Mouse (Mus musculus) E14TG2a.4 (cell line): ENCODE measurements at regions not wholly inside any gene's neighbourhood (a gene's known extent, or its start where the extent isn't known, plus 50 kb on each side); places are given as distances from the start of the nearest gene placed in this dataset.

ENCODE experiments used
- H3K27me3 ChIP-seq: 2 replicates; pipeline ENCODE4 v1.6.1; 2014; ENCODE audit warnings: low read length, control low read depth; ENCODE audit not compliant: insufficient read depth
- H3K36me3 ChIP-seq: 2 replicates; pipeline ENCODE4 v1.6.1; 2014; ENCODE audit warnings: low read length, control low read depth; ENCODE audit not compliant: insufficient read depth
- H3K4me1 ChIP-seq: replicated peaks from 2 replicates; pipeline ENCODE4 v1.6.1; 2014; ENCODE audit warnings: low read depth, low read length, control low read depth
- H3K4me3 ChIP-seq: replicated peaks from 2 replicates; pipeline ENCODE4 v1.5.1; 2014; ENCODE audit warnings: mild to moderate bottlenecking, low read length
- H3K9me3 ChIP-seq: 2 replicates; pipeline ENCODE4 v1.6.1; 2014; ENCODE audit warnings: low read length, control low read depth
- CTCF ChIP-seq: conservative IDR thresholded peaks from 2 replicates; pipeline ENCODE4 v1.5.1; 2014; ENCODE audit warnings: low read length
- NANOG ChIP-seq: IDR thresholded peaks from 2 replicates; pipeline ENCODE4 v1.6.1; 2014; ENCODE audit warnings: borderline replicate concordance, low read length, mixed read lengths
- POU5F1 ChIP-seq: IDR thresholded peaks from 2 replicates; pipeline ENCODE4 v1.6.1; 2014; ENCODE audit warnings: low read length, borderline replicate concordance

DNA sequence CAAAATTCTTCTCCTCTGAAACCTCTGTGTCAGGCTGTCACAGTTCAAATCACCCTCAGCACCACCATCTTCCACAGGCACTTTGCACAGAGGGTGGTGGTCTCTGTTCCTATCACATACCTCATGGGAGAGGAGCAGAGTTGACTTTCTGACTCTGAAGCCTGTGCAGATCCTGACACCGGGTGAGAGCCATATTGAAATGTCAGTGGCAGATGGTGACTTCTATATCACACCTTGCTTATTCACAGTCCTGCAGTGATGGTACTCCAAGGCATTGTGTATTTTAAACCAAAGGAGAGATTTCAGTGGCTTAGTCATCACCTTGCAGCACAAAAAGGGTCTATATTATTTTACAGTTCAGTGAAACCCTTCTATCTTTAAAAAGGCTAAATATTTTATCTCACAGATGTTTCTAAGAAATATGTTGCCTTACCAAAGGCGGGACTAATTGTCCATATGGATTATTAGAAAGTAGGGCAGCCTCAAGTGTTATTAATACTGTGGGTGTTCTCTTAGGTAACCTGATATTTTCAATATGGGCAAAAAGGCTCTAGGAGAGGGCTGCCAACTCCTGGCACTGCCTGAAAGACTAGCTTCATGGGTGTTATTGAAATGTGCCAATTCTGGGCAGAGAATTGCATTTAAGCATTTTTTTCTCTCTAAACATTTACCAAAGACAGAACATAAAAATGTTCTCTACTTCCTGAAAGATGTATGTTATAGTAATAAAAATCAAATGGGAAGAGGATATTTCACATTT lies 378.1 kb downstream of the Fat4 start:
- TF ChIP-seq CTCF (no peak), POU5F1 (no peak), NANOG (no peak)
- Histone ChIP-seq H3K4me1 (no peaks in the 10 kb centered on the region), H3K27me3 (no peaks in the 10 kb centered on the region), H3K9me3 (no peaks in the 10 kb centered on the region), H3K4me3 (no peak overlapping the region), H3K36me3 (no peaks in the 10 kb centered on the region)

DNA sequence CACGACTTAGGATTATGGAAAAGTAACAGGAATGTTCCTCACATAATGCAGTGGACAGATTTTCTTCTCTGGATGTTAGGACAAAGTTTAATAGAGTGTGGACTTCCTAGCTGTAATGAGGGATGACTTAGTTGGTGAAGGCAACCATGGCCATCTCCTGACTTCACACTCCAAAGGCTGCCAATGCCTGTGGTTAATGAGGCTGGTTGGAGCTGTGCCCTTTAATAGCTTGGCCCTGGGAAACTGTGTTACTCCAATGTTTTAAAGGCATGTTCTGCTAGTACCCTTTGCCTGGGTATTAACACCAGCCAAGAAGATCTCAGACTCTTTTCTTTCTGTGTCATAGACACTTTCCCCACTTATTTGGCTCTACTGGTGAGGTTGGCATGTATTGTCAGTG lies 378.9 kb downstream of the Fat4 start:
- Histone ChIP-seq H3K4me1 (no peaks in the 10 kb centered on the region), H3K4me3 (no peak overlapping the region), H3K27me3 (no peaks in the 10 kb centered on the region), H3K9me3 (no peaks in the 10 kb centered on the region), H3K36me3 (no peaks in the 10 kb centered on the region)
- TF ChIP-seq CTCF = no peak
- no peak for TF ChIP-seq POU5F1
- TF ChIP-seq NANOG = no peak

DNA sequence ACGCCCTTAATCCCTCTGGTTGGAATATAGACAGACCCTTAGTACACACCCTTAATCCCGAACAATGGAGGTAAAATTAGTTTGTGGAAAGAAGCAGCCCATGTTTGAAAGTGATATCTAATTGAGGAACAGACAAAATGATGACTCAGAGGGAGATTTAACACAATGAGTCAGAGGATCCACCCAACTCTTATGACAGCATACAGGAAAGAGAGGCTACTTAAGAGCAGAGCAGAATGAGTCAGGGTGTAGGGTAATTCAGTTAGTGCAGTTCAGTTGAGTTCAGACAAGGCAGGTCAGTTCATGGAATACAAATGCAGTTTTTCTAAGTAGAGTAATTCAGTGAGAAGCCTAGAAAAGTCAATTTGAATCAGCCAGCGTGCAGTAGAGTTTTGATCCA lies 382.6 kb downstream of the Fat4 start:
- Histone ChIP-seq H3K27me3 (no peaks in the 10 kb centered on the region), H3K36me3 (no peaks in the 10 kb centered on the region), H3K4me1 (no peaks in the 10 kb centered on the region), H3K9me3 (no peaks in the 10 kb centered on the region), H3K4me3 (no peak overlapping the region)
- no peak for TF ChIP-seq NANOG
- no peak for TF ChIP-seq POU5F1
- TF ChIP-seq CTCF = no peak

DNA sequence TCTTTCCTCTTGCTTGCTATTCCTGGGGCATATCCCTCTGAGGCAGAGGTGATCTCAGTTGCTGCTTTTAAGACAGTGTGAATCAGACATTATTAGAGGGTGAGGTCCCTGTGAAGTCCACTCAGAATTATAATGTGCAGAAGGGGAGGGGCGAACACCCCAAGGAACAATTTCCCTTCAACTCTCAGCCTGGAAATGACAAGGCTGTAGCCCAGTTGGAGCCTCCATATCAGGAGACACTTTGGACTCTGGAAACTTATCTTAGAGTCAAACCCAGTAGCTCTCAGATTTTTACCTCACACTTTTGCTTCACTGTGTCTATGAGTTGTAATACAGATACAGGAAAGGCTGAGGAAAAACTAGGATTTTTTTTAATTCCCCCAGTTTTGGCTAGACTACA lies 385.9 kb downstream of the Fat4 start:
- TF ChIP-seq NANOG (no peak), CTCF (no peak), POU5F1 (no peak)
- H3K4me3 ChIP-seq = no peak overlapping the region
- no peaks in the 10 kb centered on the region for H3K4me1 ChIP-seq
- H3K36me3 ChIP-seq = no peaks in the 10 kb centered on the region
- H3K9me3 ChIP-seq = no peaks in the 10 kb centered on the region
- no peaks in the 10 kb centered on the region for H3K27me3 ChIP-seq

DNA sequence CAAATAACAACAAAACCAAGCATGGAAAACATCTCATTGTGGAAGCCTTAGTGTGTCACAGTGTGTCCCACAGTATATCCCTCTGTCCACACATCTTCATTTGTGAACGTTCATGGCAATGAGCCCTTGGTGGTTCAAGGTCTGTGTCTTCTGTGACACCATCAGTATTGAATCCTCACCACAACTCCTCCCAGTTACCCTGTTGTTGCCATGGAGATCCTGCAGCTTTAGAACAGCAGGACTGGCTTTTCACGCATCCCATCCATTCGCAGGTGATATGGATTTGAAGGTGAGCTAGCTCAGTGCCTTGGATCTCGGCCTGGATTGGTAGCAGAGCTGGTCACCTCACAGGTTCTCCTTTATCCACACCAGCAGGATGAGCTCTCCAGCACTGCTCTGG lies 390.2 kb downstream of the Fat4 start:
- TF ChIP-seq CTCF (no peak), NANOG (no peak), POU5F1 (no peak)
- no peaks in the 10 kb centered on the region for H3K36me3 ChIP-seq
- H3K4me1 ChIP-seq = no peaks in the 10 kb centered on the region
- H3K9me3 ChIP-seq = no peaks in the 10 kb centered on the region
- no peak overlapping the region for H3K4me3 ChIP-seq
- no peaks in the 10 kb centered on the region for H3K27me3 ChIP-seq

DNA sequence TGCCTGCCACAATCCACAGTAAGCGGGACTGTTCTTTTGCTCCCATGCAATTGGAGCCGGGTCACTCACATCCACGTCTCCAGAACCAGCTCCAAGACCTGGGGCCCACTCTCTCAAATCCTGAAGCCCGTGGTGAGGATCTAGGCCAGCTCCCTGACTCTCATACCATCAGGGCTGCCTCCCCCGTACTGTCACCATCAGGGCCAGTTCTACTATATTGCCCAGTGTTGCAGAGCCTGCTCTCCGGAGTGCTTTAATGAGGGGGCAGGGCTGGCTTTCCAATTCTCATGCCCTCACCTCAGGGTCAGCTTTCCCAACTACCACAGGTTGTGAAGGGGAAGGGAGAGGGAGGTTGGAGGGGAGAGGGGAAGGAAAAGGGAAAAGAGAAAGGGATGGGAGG lies 390.6 kb downstream of the Fat4 start:
- H3K36me3 ChIP-seq = no peaks in the 10 kb centered on the region
- H3K27me3 ChIP-seq = no peaks in the 10 kb centered on the region
- no peaks in the 10 kb centered on the region for H3K4me1 ChIP-seq
- TF ChIP-seq CTCF (no peak), NANOG (no peak), POU5F1 (no peak)
- no peaks in the 10 kb centered on the region for H3K9me3 ChIP-seq
- no peak overlapping the region for H3K4me3 ChIP-seq

DNA sequence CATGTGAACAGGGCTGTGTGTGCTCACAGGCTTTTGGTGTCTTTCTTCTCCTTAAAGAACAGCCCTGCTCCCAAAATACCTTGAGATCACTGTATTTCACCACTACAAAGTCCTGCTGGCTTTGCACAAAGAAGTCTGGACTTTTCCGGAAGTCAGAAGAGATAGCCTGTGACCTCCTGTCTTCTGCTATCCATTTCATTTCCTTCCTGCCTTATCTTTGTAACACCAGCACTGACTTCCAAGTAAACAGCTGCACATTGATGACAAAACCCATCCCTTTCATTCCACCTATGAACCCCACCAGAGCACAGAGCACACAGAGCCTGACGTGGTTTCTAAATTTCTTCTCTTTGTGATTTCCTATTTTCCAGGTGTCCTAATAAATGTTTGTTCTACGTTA lies 408.5 kb downstream of the Fat4 start:
- Histone ChIP-seq H3K27me3 (no peaks in the 10 kb centered on the region), H3K4me3 (no peak overlapping the region), H3K36me3 (no peaks in the 10 kb centered on the region), H3K4me1 (no peaks in the 10 kb centered on the region), H3K9me3 (no peaks in the 10 kb centered on the region)
- TF ChIP-seq NANOG (no peak), POU5F1 (no peak), CTCF (no peak)

DNA sequence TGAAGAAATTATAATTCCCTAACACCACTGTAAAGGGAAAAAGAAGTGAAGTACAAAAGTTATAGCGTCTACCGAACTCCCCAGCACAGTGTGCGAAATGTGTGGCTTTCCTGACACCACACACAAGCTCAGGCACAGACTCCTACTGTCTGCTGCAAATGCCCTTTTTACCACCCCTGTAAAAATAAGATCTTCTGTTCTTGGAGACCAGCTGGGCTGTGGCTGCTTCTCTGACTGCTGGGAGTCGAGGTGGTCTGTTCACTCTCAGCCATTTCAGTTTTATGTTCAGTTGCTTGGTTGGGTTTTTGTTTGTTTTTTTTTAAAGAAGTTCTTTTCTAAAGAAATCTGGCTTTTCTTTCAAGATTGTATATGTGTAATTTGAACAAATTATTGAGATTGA lies 409.5 kb downstream of the Fat4 start:
- Histone ChIP-seq H3K36me3 (no peaks in the 10 kb centered on the region), H3K27me3 (no peaks in the 10 kb centered on the region), H3K4me3 (no peak overlapping the region), H3K9me3 (no peaks in the 10 kb centered on the region), H3K4me1 (no peaks in the 10 kb centered on the region)
- TF ChIP-seq CTCF (no peak), POU5F1 (no peak), NANOG (no peak)

DNA sequence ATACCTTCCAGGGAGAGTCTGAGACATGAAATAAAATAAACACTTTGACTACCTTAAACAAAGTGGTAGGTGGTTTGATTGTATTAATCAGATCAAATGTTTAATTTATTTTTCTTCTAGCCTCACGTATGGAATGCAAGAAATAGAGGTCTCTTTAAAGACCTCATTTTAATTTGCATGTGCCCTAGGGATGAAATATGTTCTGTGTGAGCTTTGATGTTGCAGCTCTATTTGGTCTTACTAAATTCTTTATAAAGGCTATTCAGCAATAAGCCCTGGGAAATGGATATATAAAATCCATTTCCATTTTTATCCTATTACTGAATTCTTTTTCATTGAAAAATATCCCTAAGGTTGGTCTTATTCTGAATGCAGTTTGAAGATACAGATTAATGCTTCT lies 422.7 kb downstream of the Fat4 start:
- no peaks in the 10 kb centered on the region for H3K4me1 ChIP-seq
- no peaks in the 10 kb centered on the region for H3K36me3 ChIP-seq
- no peak overlapping the region for H3K4me3 ChIP-seq
- H3K27me3 ChIP-seq = no peaks in the 10 kb centered on the region
- no peak for TF ChIP-seq NANOG
- no peak for TF ChIP-seq POU5F1
- TF ChIP-seq CTCF = no peak
- no peaks in the 10 kb centered on the region for H3K9me3 ChIP-seq
